Mouse (Mus musculus) hindbrain, embryonic 12.5 days (tissue): Measurements from ENCODE around the gene Tuba1b. TPM values are rescaled to one million over a fixed set of nuclear protein-coding genes. Genes with fewer than 3 reads are reported as not detected.
A peak's percentile ranks its signal among the peaks of the same experiment; 100 is the strongest.
"Not testable (repeated sequence)": the region's sequence is repeated elsewhere in the genome, so short reads cannot be mapped to it uniquely, and the experiment has no call there.

Experiments used
- ATAC-seq: fragments of 200-750 bp; cut with Nextera tagmentation; 2 replicates; pipeline ENCODE4 v1.8.0; 2017; ENCODE audit warnings: moderate TSS enrichment; ENCODE audit not compliant: low FRiP score
- H3K27ac ChIP-seq: fragments of 300-500 bp; sonication (generic); 2 replicates; pipeline ENCODE4 v1.5.1; 2016; ENCODE audit warnings: mild to moderate bottlenecking
- H3K27me3 ChIP-seq: fragments of 300-500 bp; sonication (generic); 2 replicates; pipeline ENCODE4 v1.6.1; 2016; ENCODE audit warnings: mild to moderate bottlenecking
- H3K36me3 ChIP-seq: fragments of 300-500 bp; sonication (generic); 2 replicates; pipeline ENCODE4 v1.6.1; 2016; ENCODE audit warnings: mild to moderate bottlenecking
- H3K4me1 ChIP-seq: fragments of 300-500 bp; sonication (generic); 2 replicates; pipeline ENCODE4 v1.6.1; 2016
- H3K4me2 ChIP-seq: fragments of 300-500 bp; sonication (generic); replicated peaks from 2 replicates; pipeline ENCODE4 v1.6.1; 2016; ENCODE audit warnings: mild to moderate bottlenecking
- H3K4me3 ChIP-seq: fragments of 300-500 bp; sonication (generic); 2 replicates; pipeline ENCODE4 v1.5.1; 2016; ENCODE audit warnings: mild to moderate bottlenecking
- H3K9ac ChIP-seq: fragments of 300-500 bp; sonication (generic); 2 replicates; pipeline ENCODE4 v1.6.1; 2016; ENCODE audit warnings: mild to moderate bottlenecking, moderate library complexity
- H3K9me3 ChIP-seq: fragments of 300-500 bp; sonication (generic); replicated peaks from 2 replicates; pipeline ENCODE4 v1.6.1; 2016; ENCODE audit warnings: mild to moderate bottlenecking
- WGBS: fragments of 180-500 bp; shearing (Covaris S2); methylation state at CpG from one replicate; pipeline ENCODE4 v1.1.7; 2016; 5-methylcytosine and 5-hydroxymethylcytosine counted together
- polyA plus RNA-seq: library from polyadenylated mRNA; unstranded; fragments of >200 nt; fragmentation: Nextera tagmentation; extraction: Ambion mirVana; gene quantifications from 2 replicates; pipeline ENCODE4 v1.2.1, GENCODE M21; 2016

Tuba1b gene
- 1,219 and 1,243 TPM in 2 replicates for polyA plus RNA-seq

DNA sequence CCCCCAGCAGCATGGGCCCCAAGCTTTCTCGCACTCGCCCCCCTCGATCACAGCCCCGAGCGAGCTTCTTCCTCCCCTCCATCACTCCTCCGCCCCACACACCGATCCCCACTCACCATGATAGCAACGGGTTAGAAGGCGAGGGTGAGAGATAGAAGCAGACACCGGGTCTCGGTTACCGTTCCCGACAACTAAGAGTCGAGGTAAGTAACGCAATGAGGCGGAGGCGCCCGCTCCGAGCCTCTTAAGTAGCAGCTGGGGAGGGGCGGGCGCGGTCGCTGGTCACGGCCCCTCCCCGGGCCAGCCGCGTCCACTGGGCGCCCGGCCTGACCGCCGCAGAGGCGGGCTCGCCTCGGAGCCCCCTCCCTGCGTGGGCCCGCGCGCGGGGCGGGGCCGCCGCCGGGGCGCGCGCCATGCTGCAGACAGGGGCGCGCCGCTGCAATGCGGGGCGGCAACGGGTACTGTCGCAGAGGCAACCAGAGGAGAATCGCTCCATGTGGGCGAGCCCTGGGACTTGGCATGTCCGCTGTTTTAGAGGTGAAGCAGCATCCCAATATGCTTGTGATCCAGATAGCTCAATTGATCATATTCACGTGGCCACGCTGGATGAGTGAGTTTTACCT, at the start of gene Tuba1b:
Gene Tuba1b, minus strand, starts transcription at position 349 of the 623 bp plus-strand sequence.
- peak; percentile 96 for ATAC-seq
- WGBS: under 1% methylated on average over 58 of the region's 58 CpGs
- H3K27me3 ChIP-seq: no peaks in the 10 kb centered on the region

DNA sequence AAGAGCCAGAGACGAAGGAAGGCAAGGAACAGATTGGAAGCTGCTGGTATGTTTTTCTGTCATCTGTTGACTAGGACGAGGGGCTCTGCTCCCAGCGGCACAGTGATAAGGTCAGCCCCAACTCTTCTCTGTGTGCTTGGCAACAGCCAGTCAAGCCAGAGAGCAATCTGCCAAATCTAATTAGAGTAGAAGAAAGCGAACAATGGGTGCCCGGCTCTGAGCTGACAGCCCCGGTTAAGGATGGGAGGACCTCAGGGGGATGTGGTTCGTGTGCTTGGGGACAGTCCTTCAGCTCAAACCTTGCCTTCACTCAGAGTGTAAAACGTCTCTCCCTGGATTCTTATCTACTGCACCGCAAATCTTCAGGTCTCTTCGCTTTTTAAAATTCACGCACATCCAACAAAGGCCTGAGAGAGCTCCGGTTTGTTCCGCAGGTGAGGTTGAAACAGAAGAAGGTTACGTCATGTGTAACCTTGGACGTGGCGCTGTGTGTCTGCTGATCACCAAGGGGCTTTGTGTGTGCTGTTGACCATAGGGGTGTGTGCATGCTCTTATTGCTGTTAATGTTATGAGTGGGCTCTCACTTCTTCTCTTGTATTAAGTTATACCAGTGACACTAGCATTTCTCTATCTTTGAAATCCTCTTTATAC, 49.2 kb upstream of the Tuba1b start:
- Histone ChIP-seq H3K4me1 (peaks cover 61% of the 10 kb centered on the region), H3K36me3 (no peaks in the 10 kb centered on the region), H3K4me2 (peak overlapping the region; percentile 63), H3K27me3 (no peaks in the 10 kb centered on the region), H3K4me3 (peak overlapping the region; percentile 52), H3K9me3 (no peaks in the 10 kb centered on the region), H3K27ac (peak overlapping the region; percentile 99), H3K9ac (peak overlapping the region; percentile 88)
- ATAC-seq: peak; percentile 82
- 18% methylated on average over 16 of the region's 16 CpGs for WGBS

More for the DNA sequence above, at the start of gene Tuba1b:
- Histone ChIP-seq H3K9me3 (no peaks in the 10 kb centered on the region), H3K4me1 (peaks cover 17% of the 10 kb centered on the region), H3K27ac (peak within 1 kb of the TSS; percentile 96), H3K36me3 (peaks cover 8% of the 10 kb centered on the region; the same call in 1 of the 2 replicates), H3K4me3 (peak within 1 kb of the TSS; percentile 67), H3K4me2 (peak within 1 kb of the TSS; percentile 91), H3K9ac (peak within 1 kb of the TSS; percentile 79)

DNA sequence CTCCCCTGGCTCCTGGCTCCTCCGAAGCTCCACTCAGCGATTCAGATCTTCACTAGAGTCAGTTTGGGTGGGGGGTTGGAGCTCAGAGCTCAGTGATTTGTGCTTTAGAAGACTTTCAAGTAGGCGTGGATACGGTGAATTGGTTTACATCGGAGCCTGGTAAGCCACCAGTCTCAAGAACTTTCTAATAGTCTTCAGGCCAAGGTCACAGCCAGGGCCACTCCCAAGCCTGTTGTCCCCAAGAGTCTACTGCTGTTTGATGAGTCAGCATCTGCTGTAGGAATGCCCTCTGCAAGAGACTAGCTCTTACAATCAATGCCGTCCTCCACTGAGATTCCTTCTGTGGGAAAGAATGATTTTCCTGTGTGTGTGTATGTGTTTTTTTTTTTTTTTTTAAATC, 47.7 kb upstream of the Tuba1b start:
- Histone ChIP-seq H3K9ac (no peak overlapping the region), H3K9me3 (no peaks in the 10 kb centered on the region), H3K27me3 (no peaks in the 10 kb centered on the region), H3K4me2 (no peak overlapping the region), H3K4me1 (peaks cover 61% of the 10 kb centered on the region), H3K4me3 (no peak overlapping the region), H3K36me3 (no peaks in the 10 kb centered on the region), H3K27ac (peak overlapping the region; percentile 48; the same call in 1 of the 2 replicates)
- no peak for ATAC-seq
- 60% methylated on average over 6 of the region's 6 CpGs for WGBS

DNA sequence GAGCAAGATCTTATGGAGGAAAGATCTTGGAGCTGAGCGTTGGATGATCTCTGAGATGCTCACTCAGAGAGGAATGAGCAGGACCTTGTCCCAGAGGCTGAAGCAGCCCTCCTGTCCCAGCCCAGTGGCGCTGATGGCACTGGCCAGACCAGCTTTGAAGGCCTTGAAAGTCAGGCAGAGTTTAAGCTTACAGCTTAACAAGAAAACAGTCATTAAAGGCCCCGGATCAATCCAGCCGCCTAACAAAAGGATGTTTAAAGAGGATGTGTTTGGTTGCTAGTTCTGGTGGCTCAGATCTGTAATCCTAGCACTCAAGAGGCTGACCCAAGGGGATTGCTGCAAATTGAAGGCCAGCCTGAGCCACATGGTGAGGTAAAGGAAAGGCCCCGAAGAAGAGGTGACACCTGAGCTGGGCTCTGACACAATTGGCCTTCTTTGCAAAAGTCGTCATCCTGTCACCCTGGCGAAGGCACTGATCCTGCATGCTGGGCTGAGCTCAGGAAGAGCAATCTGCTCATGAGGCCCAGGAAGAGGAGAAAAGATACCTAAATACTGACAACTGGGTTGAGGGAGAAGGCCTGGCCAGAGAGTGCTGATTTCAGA, 45.7 kb upstream of the Tuba1b start:
- H3K36me3 ChIP-seq: no peaks in the 10 kb centered on the region
- H3K27me3 ChIP-seq: no peaks in the 10 kb centered on the region
- ATAC-seq: no peak
- peak overlapping the region; percentile 69 for H3K27ac ChIP-seq
- H3K4me2 ChIP-seq: no peak overlapping the region
- H3K9ac ChIP-seq: no peak overlapping the region
- H3K4me3 ChIP-seq: no peak overlapping the region
- H3K9me3 ChIP-seq: no peaks in the 10 kb centered on the region
- WGBS: 54% methylated on average over 7 of the region's 7 CpGs
- peaks cover 57% of the 10 kb centered on the region for H3K4me1 ChIP-seq

DNA sequence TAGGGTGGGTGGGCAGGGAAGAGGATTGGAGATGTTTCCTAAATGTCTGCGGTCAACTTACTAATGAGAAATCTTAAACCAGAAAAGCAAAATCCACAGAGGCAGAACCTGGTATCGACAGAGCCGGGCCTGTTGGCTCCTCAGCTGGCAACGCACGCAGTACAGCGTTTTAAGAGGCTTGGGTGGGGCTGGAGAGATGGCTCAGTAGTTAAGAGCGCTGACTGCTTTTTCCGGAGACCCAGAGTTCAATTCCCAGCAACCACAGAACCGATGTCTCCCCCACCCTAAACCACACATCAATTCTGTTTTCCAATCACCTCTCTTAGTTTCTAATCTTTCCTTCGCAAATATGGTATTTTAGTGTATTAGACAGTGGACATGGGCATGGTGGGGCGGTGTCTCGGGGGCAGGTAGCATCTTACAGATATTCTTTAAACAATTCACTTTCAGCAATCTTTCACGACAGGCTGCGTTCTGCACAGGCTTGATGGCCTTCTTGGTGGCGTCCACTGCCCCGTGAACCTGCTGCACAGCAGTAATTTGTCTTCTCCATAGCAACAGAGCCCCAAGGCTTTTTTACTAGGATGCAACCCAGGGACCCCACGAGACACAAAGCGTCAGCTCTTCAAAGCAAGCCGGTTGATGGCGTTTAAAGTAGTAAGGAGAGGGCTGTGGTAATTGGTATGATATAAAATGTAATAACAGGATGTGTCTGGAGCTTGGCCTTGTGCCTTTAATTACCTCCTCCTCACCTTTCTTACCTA, 44.2 kb upstream of the Tuba1b start:
- Histone ChIP-seq H3K9me3 (no peaks in the 10 kb centered on the region), H3K4me3 (peak overlapping the region; percentile 5; the same call in 1 of the 2 replicates), H3K9ac (peak overlapping the region; percentile 43), H3K4me2 (peak overlapping the region; percentile 41), H3K27ac (peak overlapping the region; percentile 93), H3K4me1 (peaks cover 54% of the 10 kb centered on the region), H3K36me3 (no peaks in the 10 kb centered on the region), H3K27me3 (no peaks in the 10 kb centered on the region)
- ATAC-seq: no peak
- WGBS: 60% methylated on average over 20 of the region's 20 CpGs

DNA sequence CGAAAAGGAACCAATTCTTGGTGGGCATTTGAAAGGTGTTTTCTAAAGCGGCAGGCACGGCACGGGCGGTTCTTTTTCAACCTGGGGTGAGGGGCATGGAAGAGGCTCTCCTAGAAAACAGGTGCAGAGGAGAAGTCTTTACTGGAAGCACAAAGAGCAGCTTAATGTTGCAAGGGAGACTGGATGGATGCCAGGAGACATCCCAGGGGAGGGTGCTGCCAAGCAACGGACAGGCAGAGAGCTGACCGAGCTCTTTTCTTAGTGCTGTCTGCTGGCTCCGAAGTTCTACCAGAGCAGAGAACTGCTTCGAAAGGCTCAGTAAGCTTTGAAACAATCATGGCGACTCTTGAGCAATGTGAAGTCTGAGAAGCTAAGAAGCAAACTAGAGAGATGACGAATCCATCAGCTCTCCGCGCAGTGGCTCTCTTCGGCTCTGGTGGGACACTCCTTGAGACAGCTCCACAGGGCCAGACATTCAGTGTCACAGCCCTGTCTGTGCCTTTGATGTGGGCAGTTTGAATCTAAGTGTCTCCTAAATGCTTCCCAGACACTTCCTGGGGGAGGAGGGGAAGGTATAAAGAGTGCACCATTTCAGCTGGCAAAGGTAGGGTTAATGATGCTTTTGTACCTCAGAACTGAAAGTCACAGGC, 43.5 kb upstream of the Tuba1b start:
- Histone ChIP-seq H3K4me3 (peak overlapping the region; percentile 5; the same call in 1 of the 2 replicates), H3K9me3 (no peaks in the 10 kb centered on the region), H3K27ac (peak overlapping the region; percentile 93), H3K4me1 (peaks cover 56% of the 10 kb centered on the region), H3K36me3 (no peaks in the 10 kb centered on the region), H3K27me3 (no peaks in the 10 kb centered on the region), H3K9ac (peak overlapping the region; percentile 40), H3K4me2 (peak overlapping the region; percentile 41)
- WGBS: 39% methylated on average over 14 of the region's 14 CpGs
- ATAC-seq: peak; percentile 80

DNA sequence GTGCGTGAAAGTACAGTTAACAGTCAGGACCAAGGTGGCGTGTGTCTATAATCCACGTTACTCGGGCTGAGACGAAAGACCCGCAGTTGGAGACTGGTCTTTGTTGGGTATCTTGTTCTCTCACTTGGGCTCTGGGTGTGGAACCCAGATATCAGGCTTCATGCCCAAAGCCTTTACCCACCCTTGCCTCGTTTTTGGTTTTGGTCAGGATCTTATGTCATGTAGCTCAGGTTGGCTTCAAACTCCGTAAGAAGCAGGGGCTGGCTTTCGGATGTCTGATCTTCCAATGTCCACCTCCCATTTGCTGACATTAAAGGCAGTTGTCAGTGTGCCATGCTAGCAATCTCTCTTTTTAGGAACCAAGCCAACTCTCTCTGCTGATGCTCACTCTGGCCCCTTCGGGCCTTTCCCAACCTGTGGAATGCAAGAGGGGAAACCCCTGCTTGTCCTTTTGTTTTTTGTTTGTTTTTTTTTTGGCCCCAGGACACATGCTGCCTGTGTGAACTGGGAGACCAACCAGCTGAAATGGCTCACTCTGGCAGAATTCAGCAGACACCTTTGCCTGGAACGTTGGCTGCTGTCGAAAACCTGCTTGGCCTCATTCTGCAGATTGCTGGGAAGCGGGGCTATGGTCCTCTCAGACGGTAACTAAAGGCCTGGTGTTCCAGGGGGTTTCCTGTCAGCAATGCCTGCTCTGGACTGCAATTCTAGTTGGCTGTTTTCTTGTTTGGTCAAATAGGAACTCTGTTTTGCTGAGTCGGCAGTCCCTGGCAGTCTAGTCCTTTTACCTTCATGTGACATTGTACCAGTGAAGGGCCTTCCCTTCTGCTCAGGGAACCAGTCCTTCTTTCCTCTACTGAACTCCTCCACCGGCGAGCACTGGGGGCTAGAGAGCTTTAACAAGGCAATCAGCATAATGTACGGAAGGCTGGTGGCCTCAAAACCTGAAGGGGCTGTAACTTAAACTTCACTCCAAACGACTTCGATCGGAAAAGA, 42.7 kb upstream of the Tuba1b start:
- Histone ChIP-seq H3K9me3 (no peaks in the 10 kb centered on the region), H3K9ac (peak overlapping the region; percentile 32; the same call in 1 of the 2 replicates)
- 67% methylated on average over 21 of the region's 21 CpGs for WGBS

DNA sequence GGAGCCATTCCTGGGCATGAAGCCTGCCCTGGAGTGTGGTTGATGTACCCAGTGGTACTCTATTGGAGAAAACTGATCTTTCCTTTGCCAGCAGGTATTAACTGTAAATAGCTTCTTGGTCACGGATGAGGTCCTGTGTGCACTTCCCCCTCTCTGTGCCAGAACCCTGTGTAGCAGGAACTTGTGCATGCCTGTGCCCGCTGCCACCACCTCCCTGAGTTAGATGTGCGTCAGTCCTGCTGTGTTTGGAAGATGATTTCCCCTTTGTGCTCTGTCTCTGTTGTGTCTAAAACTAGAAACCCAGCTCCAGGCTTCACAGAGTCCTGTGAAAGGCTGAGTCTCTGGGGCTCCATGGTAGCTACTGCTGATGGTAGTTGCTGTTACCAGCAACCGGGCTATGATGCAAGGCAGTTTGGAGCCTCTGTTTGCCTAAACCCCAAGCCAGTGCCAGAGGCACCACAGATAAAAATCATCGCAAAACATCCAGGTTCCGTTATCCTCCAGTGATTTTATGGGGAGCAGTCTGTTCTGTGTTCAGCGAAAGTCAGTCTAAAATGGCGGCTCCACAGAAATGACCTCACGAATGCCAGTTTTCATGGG, 38.8 kb upstream of the Tuba1b start:
- Histone ChIP-seq H3K4me1 (peaks cover 63% of the 10 kb centered on the region), H3K9ac (no peak overlapping the region; the same call in 1 of the 2 replicates)

More for the DNA sequence above, 42.7 kb upstream of the Tuba1b start:
- Histone ChIP-seq H3K27ac (peak overlapping the region; percentile 93), H3K4me2 (peak overlapping the region; percentile 41), H3K4me3 (no peak overlapping the region), H3K27me3 (no peaks in the 10 kb centered on the region), H3K4me1 (peaks cover 51% of the 10 kb centered on the region), H3K36me3 (no peaks in the 10 kb centered on the region)
- no peak for ATAC-seq

DNA sequence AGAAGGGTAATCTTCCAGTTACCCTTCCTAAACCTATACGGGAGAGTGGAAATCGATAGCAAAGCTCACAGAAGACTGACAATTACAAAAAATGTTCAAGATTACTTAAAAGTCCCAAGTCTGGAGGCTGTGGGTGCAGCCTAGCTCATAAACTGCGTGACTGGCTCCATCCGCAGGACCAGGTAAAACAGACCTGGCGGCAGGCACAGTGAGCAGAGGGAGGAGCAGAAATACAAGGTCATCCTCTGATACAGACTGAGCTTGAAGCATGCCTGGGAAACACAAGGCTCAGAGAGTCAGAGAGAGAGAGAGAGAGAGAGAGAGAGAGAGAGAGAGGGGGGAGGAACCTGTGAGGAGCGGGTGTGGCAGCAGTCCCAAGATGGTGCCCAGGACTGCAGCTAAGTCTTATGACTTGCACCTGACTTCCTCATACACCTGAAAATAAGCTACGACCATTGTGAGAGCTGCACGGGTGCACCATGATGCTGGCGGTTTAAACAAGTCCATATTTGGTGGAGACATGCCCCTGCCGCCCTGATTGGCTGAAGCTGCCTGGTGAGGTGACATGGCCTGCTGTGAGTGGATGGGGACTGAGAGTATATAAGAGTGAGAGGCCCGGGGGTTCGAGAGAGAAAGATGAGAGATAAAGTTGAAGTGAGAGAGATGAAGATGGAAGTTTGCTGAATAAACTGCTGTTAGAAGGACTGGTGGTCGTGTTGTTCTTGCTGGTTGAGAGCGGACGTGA, 37.4 kb upstream of the Tuba1b start:
- Histone ChIP-seq H3K4me2 (peak overlapping the region; percentile 50), H3K4me3 (peak overlapping the region; percentile 14), H3K9ac (peak overlapping the region; percentile 52), H3K4me1 (peaks cover 54% of the 10 kb centered on the region), H3K27ac (peak overlapping the region; percentile 99)
- 0 out of 2 replicates have a peak, but pooled peaks have one; percentile 26 for ATAC-seq
- not testable (repeated sequence) for H3K27me3 ChIP-seq, H3K36me3 ChIP-seq, H3K9me3 ChIP-seq
- WGBS: 60% methylated on average over 15 of the region's 15 CpGs

More for the DNA sequence above, 38.8 kb upstream of the Tuba1b start:
- Histone ChIP-seq H3K9me3 (no peaks in the 10 kb centered on the region), H3K36me3 (no peaks in the 10 kb centered on the region), H3K4me3 (no peak overlapping the region), H3K4me2 (no peak overlapping the region), H3K27ac (peak overlapping the region; percentile 99), H3K27me3 (no peaks in the 10 kb centered on the region)
- no peak for ATAC-seq
- WGBS: 83% methylated on average over 9 of the region's 9 CpGs

DNA sequence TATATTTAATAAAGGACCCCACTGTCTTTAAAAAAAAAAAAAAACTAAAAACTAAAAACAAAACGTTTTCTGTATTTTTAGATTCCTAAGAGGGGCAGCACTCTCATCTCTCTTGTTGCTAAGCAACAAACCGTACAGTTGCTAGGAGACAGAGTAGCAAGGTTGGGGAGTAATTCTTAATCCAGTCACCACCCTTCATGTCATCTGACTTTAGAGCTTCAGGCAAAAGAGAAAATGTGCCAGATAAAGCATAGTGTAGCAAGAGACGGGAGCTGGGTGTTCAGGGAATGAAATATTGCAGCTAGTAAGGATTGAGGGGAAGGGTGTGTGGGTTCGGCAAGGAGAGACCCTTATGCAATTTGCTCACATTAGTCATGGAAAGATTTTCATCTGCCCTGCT, 36.7 kb upstream of the Tuba1b start:
- ATAC-seq: peak; percentile 28; the same call in 1 of the 2 replicates
- peaks cover 50% of the 10 kb centered on the region for H3K4me1 ChIP-seq

More for the DNA sequence above, 36.7 kb upstream of the Tuba1b start:
- Histone ChIP-seq H3K36me3 (no peaks in the 10 kb centered on the region), H3K27me3 (no peaks in the 10 kb centered on the region), H3K4me3 (no peak overlapping the region), H3K9ac (peak overlapping the region; percentile 52), H3K9me3 (no peaks in the 10 kb centered on the region), H3K27ac (peak overlapping the region; percentile 99), H3K4me2 (peak overlapping the region; percentile 50)
- 19% methylated on average over 4 of the region's 4 CpGs for WGBS
